Mouse (Mus musculus) retina, adult 2 months (tissue): Measurements from ENCODE around the gene Thrap3.
"Not testable (repeated sequence)": the region's sequence is repeated elsewhere in the genome, so short reads cannot be mapped to it uniquely, and the experiment has no call there.

ENCODE experiments used
- DNase-seq: peaks from one replicate; pipeline ENCODE4 v3.0.0-alpha.2; 2012; ENCODE audit warnings: low read depth, low spot score

Gene Thrap3

GRCm38 (mm10) chr4:126219540-126219939 lies 17.0 kb upstream of the Thrap3 start:
- not testable (repeated sequence) for DNase-seq

GRCm38 (mm10) chr4:126217771-126218170 lies 15.2 kb upstream of the Thrap3 start:
- no peak for DNase-seq

GRCm38 (mm10) chr4:126207081-126207480 lies 4.5 kb upstream of the Thrap3 start:
- no peak for DNase-seq

GRCm38 (mm10) chr4:126205386-126205785 lies 2.8 kb upstream of the Thrap3 start:
- no peak for DNase-seq

GRCm38 (mm10) chr4:126204661-126205230 lies 2.2 kb upstream of the Thrap3 start:
- DNase-seq = no peak

- DNase-seq = no peak
Measured at GRCm38 (mm10) chr4:126204016-126204415, 1.5 kb upstream of the Thrap3 start.

GRCm38 (mm10) chr4:126203336-126203895 lies 856 bp upstream of the Thrap3 start:
- no peak for DNase-seq

GRCm38 (mm10) chr4:126201514-126202302 lies 852 bp downstream of the Thrap3 start:
- no peak for DNase-seq

- DNase-seq = no peak
Measured at GRCm38 (mm10) chr4:126200656-126201055, 1.9 kb downstream of the Thrap3 start.

GRCm38 (mm10) chr4:126200036-126200435 lies 2.5 kb downstream of the Thrap3 start:
- no peak for DNase-seq

GRCm38 (mm10) chr4:126199556-126199955 lies 3.0 kb downstream of the Thrap3 start:
- DNase-seq = no peak

- no peak for DNase-seq
Measured at GRCm38 (mm10) chr4:126197485-126197884, 5.1 kb downstream of the Thrap3 start.

- DNase-seq = no peak
Measured at GRCm38 (mm10) chr4:126194916-126195315, 7.6 kb downstream of the Thrap3 start.

- DNase-seq = no peak
Measured at GRCm38 (mm10) chr4:126194216-126194615, 8.3 kb downstream of the Thrap3 start.

GRCm38 (mm10) chr4:126190636-126191035 lies 11.9 kb downstream of the Thrap3 start:
- DNase-seq = no peak

GRCm38 (mm10) chr4:126187096-126187495 lies 15.5 kb downstream of the Thrap3 start:
- no peak for DNase-seq

GRCm38 (mm10) chr4:126183034-126183433 lies 19.5 kb downstream of the Thrap3 start:
- DNase-seq = no peak

GRCm38 (mm10) chr4:126181170-126181957 lies 21.2 kb downstream of the Thrap3 start:
- peak; percentile 42 for DNase-seq

GRCm38 (mm10) chr4:126175980-126176379 lies 26.6 kb downstream of the Thrap3 start:
- not testable (repeated sequence) for DNase-seq

GRCm38 (mm10) chr4:126173800-126174199 lies 28.8 kb downstream of the Thrap3 start:
- no peak for DNase-seq

GRCm38 (mm10) chr4:126170737-126171136 lies 31.8 kb downstream of the Thrap3 start:
- DNase-seq = not testable (repeated sequence)

- DNase-seq = no peak
Measured at GRCm38 (mm10) chr4:126168851-126169250, 33.7 kb downstream of the Thrap3 start.
